Mouse (Mus musculus) stomach, embryonic 14.5 days (tissue): ENCODE data around the gene Dynlt1c. TPM values are rescaled to one million over a fixed set of nuclear protein-coding genes. Genes with fewer than 3 reads are reported as not detected.
"Not testable (repeated sequence)": the region's sequence is repeated elsewhere in the genome, so short reads cannot be mapped to it uniquely, and the experiment has no call there.

Source experiments
- ATAC-seq: fragments of 200-750 bp; cut with Nextera tagmentation; 2 replicates; pipeline ENCODE4 v1.8.0; 2017; ENCODE audit warnings: low read depth, moderate TSS enrichment; ENCODE audit not compliant: insufficient number of reproducible peaks, insufficient read depth, low FRiP score
- H3K27ac ChIP-seq: fragments of 300-500 bp; sonication (generic); 2 replicates; pipeline ENCODE4 v1.5.1; 2014; ENCODE audit warnings: mild to moderate bottlenecking, low read length, moderate library complexity, mixed read lengths
- H3K27me3 ChIP-seq: fragments of 300-500 bp; sonication (generic); 2 replicates; pipeline ENCODE4 v1.6.1; 2014; ENCODE audit warnings: low read length, control low read depth, mixed read lengths; ENCODE audit not compliant: control insufficient read depth, insufficient read depth
- H3K36me3 ChIP-seq: fragments of 300-500 bp; sonication (generic); 2 replicates; pipeline ENCODE4 v1.6.1; 2014; ENCODE audit warnings: mild to moderate bottlenecking, control low read depth, low read length, moderate library complexity, mixed read lengths; ENCODE audit not compliant: control insufficient read depth, insufficient read depth
- H3K4me1 ChIP-seq: fragments of 300-500 bp; sonication (generic); 2 replicates; pipeline ENCODE4 v1.6.1; 2014; ENCODE audit warnings: low read length, control low read depth, mixed read lengths; ENCODE audit not compliant: control insufficient read depth, insufficient read depth
- H3K4me2 ChIP-seq: fragments of 300-500 bp; sonication (generic); replicated peaks from 2 replicates; pipeline ENCODE4 v1.6.1; 2014; ENCODE audit warnings: low read depth, low read length, control low read depth
- H3K4me3 ChIP-seq: fragments of 300-500 bp; sonication (generic); 2 replicates; pipeline ENCODE4 v1.5.1; 2014; ENCODE audit warnings: low read depth, low read length, control low read depth
- H3K9ac ChIP-seq: fragments of 300-500 bp; sonication (generic); replicated peaks from 2 replicates; pipeline ENCODE4 v1.6.1; 2014; ENCODE audit warnings: low read depth, mild to moderate bottlenecking, control low read depth, low read length, moderate library complexity, mixed read lengths
- H3K9me3 ChIP-seq: fragments of 300-500 bp; sonication (generic); 2 replicates; pipeline ENCODE4 v1.6.1; 2016; ENCODE audit warnings: low read depth, low read length, control low read depth; ENCODE audit not compliant: control insufficient read depth
- WGBS: fragments of 180-500 bp; shearing (Covaris S2); extraction: QIAGEN DNeasy Blood & Tissue Kit; methylation state at CpG from one replicate; pipeline ENCODE4 v1.1.7; 2014; 5-methylcytosine and 5-hydroxymethylcytosine counted together
- polyA plus RNA-seq: library from polyadenylated mRNA; unstranded; fragments of >200 nt; fragmentation: Nextera tagmentation; extraction: Ambion mirVana; gene quantifications from 2 replicates; pipeline ENCODE4 v1.2.1, GENCODE M21; 2014

Dynlt1c gene
- polyA plus RNA-seq, 1 experiment from 2014 or later: 47.5 TPM

- H3K36me3 ChIP-seq, H3K9ac ChIP-seq, ATAC-seq, H3K27ac ChIP-seq, H3K9me3 ChIP-seq, H3K4me3 ChIP-seq, H3K27me3 ChIP-seq, H3K4me2 ChIP-seq, H3K4me1 ChIP-seq: not testable (repeated sequence)
- WGBS: 67% methylated on average over 1 of the region's 6 CpGs
These were observed 23.6 kb downstream of the Dynlt1c start for GRCm38 (mm10) chr17:6624926-6625558.

- 77% methylated on average over 4 of the region's 4 CpGs for WGBS
- not testable (repeated sequence) for H3K9ac ChIP-seq, H3K4me2 ChIP-seq, H3K9me3 ChIP-seq, H3K27ac ChIP-seq, H3K4me1 ChIP-seq, H3K4me3 ChIP-seq, ATAC-seq, H3K27me3 ChIP-seq, H3K36me3 ChIP-seq
These were observed 28.9 kb downstream of the Dynlt1c start for GRCm38 (mm10) chr17:6630398-6630797.

GRCm38 (mm10) chr17:6632850-6633249, 31.4 kb downstream of the Dynlt1c start:
- H3K9ac ChIP-seq, H3K4me3 ChIP-seq, H3K27ac ChIP-seq, H3K4me1 ChIP-seq, H3K27me3 ChIP-seq, H3K9me3 ChIP-seq, H3K36me3 ChIP-seq, H3K4me2 ChIP-seq, ATAC-seq: not testable (repeated sequence)
- 85% methylated on average over 6 of the region's 6 CpGs for WGBS

GRCm38 (mm10) chr17:6635781-6636180, 34.3 kb downstream of the Dynlt1c start:
- H3K9ac ChIP-seq, H3K4me2 ChIP-seq, H3K4me3 ChIP-seq, H3K4me1 ChIP-seq, H3K27me3 ChIP-seq, H3K9me3 ChIP-seq, H3K27ac ChIP-seq, H3K36me3 ChIP-seq, ATAC-seq: not testable (repeated sequence)
- 86% methylated on average over 1 of the region's 4 CpGs for WGBS

- H3K36me3 ChIP-seq: no peaks in the 10 kb centered on the region
- ATAC-seq: no peak
- H3K9me3 ChIP-seq: 0 out of 2 replicates have a peak, but pooled peaks cover 2% of the 10 kb centered on the region
- no peaks in the 10 kb centered on the region for H3K27me3 ChIP-seq
- no peak overlapping the region for H3K4me3 ChIP-seq
- H3K27ac ChIP-seq: no peak overlapping the region
- H3K4me2 ChIP-seq: no peak overlapping the region
- no peak overlapping the region for H3K9ac ChIP-seq
- WGBS: 82% methylated on average over 5 of the region's 5 CpGs
- H3K4me1 ChIP-seq: no peaks in the 10 kb centered on the region
These were observed 35.4 kb downstream of the Dynlt1c start for GRCm38 (mm10) chr17:6636861-6637260.

GRCm38 (mm10) chr17:6637434-6637833, 36.0 kb downstream of the Dynlt1c start:
- not testable (repeated sequence) for H3K4me2 ChIP-seq, H3K4me1 ChIP-seq, H3K27ac ChIP-seq, H3K9me3 ChIP-seq, ATAC-seq, H3K36me3 ChIP-seq, H3K27me3 ChIP-seq, H3K9ac ChIP-seq, H3K4me3 ChIP-seq
- WGBS: 93% methylated on average over 4 of the region's 4 CpGs

GRCm38 (mm10) chr17:6638444-6638843, 37.0 kb downstream of the Dynlt1c start:
- H3K36me3 ChIP-seq, H3K4me1 ChIP-seq, H3K27ac ChIP-seq, H3K9me3 ChIP-seq, H3K4me2 ChIP-seq, H3K4me3 ChIP-seq, H3K9ac ChIP-seq, H3K27me3 ChIP-seq, ATAC-seq: not testable (repeated sequence)
- WGBS: 88% methylated on average over 8 of the region's 8 CpGs

GRCm38 (mm10) chr17:6639486-6639885, 38.0 kb downstream of the Dynlt1c start:
- H3K9me3 ChIP-seq, H3K4me3 ChIP-seq, H3K9ac ChIP-seq, H3K4me2 ChIP-seq, ATAC-seq, H3K27ac ChIP-seq, H3K4me1 ChIP-seq, H3K27me3 ChIP-seq, H3K36me3 ChIP-seq: not testable (repeated sequence)
- WGBS: 93% methylated on average over 15 of the region's 21 CpGs

GRCm38 (mm10) chr17:6640044-6640637, 38.7 kb downstream of the Dynlt1c start:
- not testable (repeated sequence) for H3K4me1 ChIP-seq, H3K9me3 ChIP-seq, H3K27ac ChIP-seq, H3K4me2 ChIP-seq, H3K27me3 ChIP-seq, ATAC-seq, H3K9ac ChIP-seq, H3K4me3 ChIP-seq, H3K36me3 ChIP-seq
- 94% methylated on average over 8 of the region's 10 CpGs for WGBS
